Mouse (Mus musculus) MEL (cell line): ENCODE results near the gene 4430402I18Rik. TPM values are rescaled to one million over a fixed set of nuclear protein-coding genes. Genes with fewer than 3 reads are reported as not detected.

ENCODE experiments used
- DNase-seq: peaks from one replicate; pipeline ENCODE4 v3.0.0; 2011; ENCODE audit warnings: low read depth, low spot score
- H3K27ac ChIP-seq: 2 replicates; pipeline ENCODE4 v1.5.1; 2012; ENCODE audit warnings: low read depth, mild to moderate bottlenecking, control low read depth, low read length, moderate library complexity; ENCODE audit not compliant: control insufficient read depth
- H3K27me3 ChIP-seq, 2 experiments: fragments of 150-350 bp in 1 of 2; sonication (generic) in 1 of 2; 2 replicates each; pipeline ENCODE4 v1.6.1; 2012; ENCODE audit warnings: low read length in 2 of 2, mild to moderate bottlenecking in 2 of 2, improper control_type of control experiment in 1 of 2, moderate library complexity in 1 of 2; ENCODE audit not compliant: insufficient read depth in 2 of 2, control insufficient read depth in 1 of 2
- H3K36me3 ChIP-seq, 2 experiments: 2 replicates each; pipeline ENCODE4 v1.6.1; 2012 to 2014; ENCODE audit warnings: low read length in 2 of 2, improper control_type of control experiment in 1 of 2, inconsistent platforms in 1 of 2, mild to moderate bottlenecking in 1 of 2; ENCODE audit not compliant: insufficient read depth in 2 of 2, control insufficient read depth in 1 of 2
- H3K4me1 ChIP-seq, 2 experiments: fragments of 150-350 bp in 1 of 2; sonication (generic) in 1 of 2; 2 replicates each; pipeline ENCODE4 v1.6.1; 2012; ENCODE audit warnings: low read length in 2 of 2, improper control_type of control experiment in 1 of 2, mild to moderate bottlenecking in 1 of 2; ENCODE audit not compliant: insufficient read depth in 2 of 2, control insufficient read depth in 1 of 2
- H3K4me3 ChIP-seq, 2 experiments: fragments of 150-350 bp in 1 of 2; sonication (generic) in 1 of 2; 2 replicates each; pipeline ENCODE4 v1.5.1; 2012; ENCODE audit warnings: low read depth in 2 of 2, low read length in 2 of 2, mild to moderate bottlenecking in 2 of 2, moderate library complexity in 2 of 2, control low read depth in 1 of 2, improper control_type of control experiment in 1 of 2; ENCODE audit not compliant: control insufficient read depth in 1 of 2, insufficient read depth in 1 of 2
- H3K79me2 ChIP-seq: 2 replicates; pipeline ENCODE4 v1.6.1; 2012; ENCODE audit warnings: mild to moderate bottlenecking, low read length, moderate library complexity; ENCODE audit not compliant: control insufficient read depth, poor library complexity, insufficient read depth
- H3K9ac ChIP-seq: 2 replicates; pipeline ENCODE4 v1.6.1; 2012; ENCODE audit warnings: low read depth, mild to moderate bottlenecking, control low read depth, low read length, moderate library complexity; ENCODE audit not compliant: control insufficient read depth, poor library complexity, severe bottlenecking
- H3K9me3 ChIP-seq: fragments of 150-350 bp; sonication (generic); replicated peaks from 2 replicates; pipeline ENCODE4 v1.6.1; 2012; ENCODE audit warnings: mild to moderate bottlenecking, low read length, improper control_type of control experiment, moderate library complexity; ENCODE audit not compliant: insufficient read depth
- BHLHE40 ChIP-seq: IDR thresholded peaks from 2 replicates; pipeline ENCODE4 v1.6.1; 2012; ENCODE audit warnings: low read depth, mild to moderate bottlenecking, inconsistent platforms, low read length, improper control_type of control experiment, borderline replicate concordance
- EP300 ChIP-seq, 2 experiments: IDR thresholded peaks; 2 replicates each; pipeline ENCODE4 v1.6.1; 2011; ENCODE audit warnings: improper control_type of control experiment in 2 of 2, low read length in 2 of 2, low read depth in 1 of 2, mild to moderate bottlenecking in 1 of 2
- HCFC1 ChIP-seq: IDR thresholded peaks from 2 replicates; pipeline ENCODE4 v1.6.1; 2012; ENCODE audit warnings: low read depth, mild to moderate bottlenecking, inconsistent platforms, low read length, improper control_type of control experiment, moderate library complexity
- KAT2A ChIP-seq: conservative IDR thresholded peaks from 2 replicates; pipeline ENCODE4 v1.6.1; 2012; ENCODE audit warnings: low read depth, low read length, improper control_type of control experiment, inconsistent platforms
- MAZ ChIP-seq: IDR thresholded peaks from 2 replicates; pipeline ENCODE4 v1.6.1; 2012; ENCODE audit warnings: low read depth, mild to moderate bottlenecking, inconsistent platforms, low read length, improper control_type of control experiment
- MEF2A ChIP-seq: IDR thresholded peaks from 2 replicates; pipeline ENCODE4 v1.6.1; 2014; ENCODE audit warnings: low read depth, mild to moderate bottlenecking, inconsistent platforms, low read length, improper control_type of control experiment; ENCODE audit not compliant: poor library complexity, insufficient replicate concordance, severe bottlenecking; ENCODE audit errors: extremely low read depth
- MXI1 ChIP-seq: IDR thresholded peaks from 2 replicates; pipeline ENCODE4 v1.6.1; 2011; ENCODE audit warnings: mild to moderate bottlenecking, low read depth, low read length, improper control_type of control experiment
- MYB ChIP-seq: IDR thresholded peaks from 2 replicates; pipeline ENCODE4 v1.6.1; 2011; ENCODE audit warnings: mild to moderate bottlenecking, low read depth, low read length, improper control_type of control experiment
- MYC ChIP-seq: IDR thresholded peaks from 2 replicates; pipeline ENCODE4 v1.6.1; 2011; ENCODE audit warnings: low read depth, mild to moderate bottlenecking, low read length, improper control_type of control experiment, moderate library complexity
- POLR2A ChIP-seq, 2 experiments: IDR thresholded peaks; 2 replicates each; pipeline ENCODE4 v1.6.1; 2011 to 2012; ENCODE audit warnings: low read length in 2 of 2, mild to moderate bottlenecking in 2 of 2, control low read depth in 1 of 2, improper control_type of control experiment in 1 of 2, low read depth in 1 of 2, moderate library complexity in 1 of 2; ENCODE audit not compliant: control insufficient read depth in 1 of 2, insufficient read depth in 1 of 2, poor library complexity in 1 of 2
- POLR2AphosphoS5 ChIP-seq: IDR thresholded peaks from 2 replicates; pipeline ENCODE4 v1.6.1; 2012; ENCODE audit warnings: low read depth, borderline replicate concordance, mild to moderate bottlenecking, inconsistent platforms, low read length, moderate library complexity, mixed read lengths
- RAD21 ChIP-seq: IDR thresholded peaks from 2 replicates; pipeline ENCODE4 v1.6.1; 2011; ENCODE audit warnings: mild to moderate bottlenecking, low read depth, low read length, improper control_type of control experiment
- TCF12 ChIP-seq: IDR thresholded peaks from 2 replicates; pipeline ENCODE4 v1.6.1; 2014; ENCODE audit warnings: low read depth, mild to moderate bottlenecking, inconsistent platforms, low read length, improper control_type of control experiment, moderate library complexity
- UBTF ChIP-seq: IDR thresholded peaks from 2 replicates; pipeline ENCODE4 v1.6.1; 2012; ENCODE audit warnings: low read depth, mild to moderate bottlenecking, inconsistent platforms, low read length, improper control_type of control experiment, moderate library complexity, borderline replicate concordance; ENCODE audit not compliant: insufficient read depth
- USF2 ChIP-seq, 2 experiments: IDR thresholded peaks; 2 replicates each; pipeline ENCODE4 v1.6.1; 2011 to 2012; ENCODE audit warnings: improper control_type of control experiment in 2 of 2, low read length in 2 of 2, borderline replicate concordance in 1 of 2, inconsistent platforms in 1 of 2, low read depth in 1 of 2, mild to moderate bottlenecking in 1 of 2; ENCODE audit not compliant: insufficient read depth in 1 of 2
- ZC3H11A ChIP-seq: IDR thresholded peaks from 2 replicates; pipeline ENCODE4 v1.6.1; 2012; ENCODE audit warnings: low read depth, mild to moderate bottlenecking, inconsistent platforms, low read length, improper control_type of control experiment
- ZKSCAN1 ChIP-seq: IDR thresholded peaks from 2 replicates; pipeline ENCODE4 v1.6.1; 2012; ENCODE audit warnings: low read depth, mild to moderate bottlenecking, inconsistent platforms, low read length, improper control_type of control experiment, moderate library complexity
- ZMIZ1 ChIP-seq: IDR thresholded peaks from 2 replicates; pipeline ENCODE4 v1.6.1; 2012; ENCODE audit warnings: low read depth, mild to moderate bottlenecking, inconsistent platforms, low read length, improper control_type of control experiment, moderate library complexity
- polyA plus RNA-seq, 2 experiments: library from polyadenylated mRNA; stranded (reverse) in 1 of 2; unstranded in 1 of 2; fragments of >175 nt in 1 of 2; fragments of >200 nt in 1 of 2; gene quantifications; 2 replicates each; pipeline versions ENCODE4 v1.2.1 to v1.2.4; 2012; ENCODE audit warnings: low replicate concordance in 2 of 2, low read depth in 1 of 2; ENCODE audit not compliant: insufficient read length in 2 of 2, insufficient read depth in 1 of 2, missing spikeins in 1 of 2
- total RNA-seq: library from RNA; depleted of rRNA; stranded (reverse); fragments of 300-350 nt; gene quantifications from 2 replicates; pipeline ENCODE4 v1.2.3, GENCODE M21; 2012

4430402I18Rik gene
- total and polyA plus RNA-seq, 3 experiments, result not detected

DNA sequence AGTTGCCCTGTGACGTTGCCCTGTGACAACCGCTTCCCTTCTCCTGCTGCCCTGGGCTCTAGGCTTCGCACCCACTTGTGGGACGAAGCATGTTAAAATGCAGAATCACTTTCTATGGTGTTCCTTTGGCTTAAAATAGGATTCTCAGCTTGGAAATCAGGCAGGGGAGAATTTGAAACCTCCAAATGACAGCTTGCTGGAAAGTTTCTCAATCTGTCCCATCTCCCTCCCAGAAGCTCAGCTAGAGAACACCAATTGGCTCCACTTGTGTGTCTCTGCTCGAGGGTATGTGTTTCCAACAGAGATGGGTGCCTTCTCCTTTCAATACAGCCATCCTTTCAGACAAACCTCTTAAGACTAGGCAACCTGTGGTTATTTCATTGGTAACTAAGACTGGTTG, 76.4 kb downstream of the 4430402I18Rik start:
- Histone ChIP-seq H3K4me1 (no peaks in the 10 kb centered on the region), H3K4me3 (no peak overlapping the region), H3K27me3 (peaks cover 0 to 1% of the 10 kb centered on the region in 2 experiments; a peak in 2 of 4 replicates), H3K9ac (no peak overlapping the region), H3K79me2 (no peaks in the 10 kb centered on the region), H3K9me3 (no peaks in the 10 kb centered on the region), H3K27ac (no peak overlapping the region), H3K36me3 (no peaks in the 10 kb centered on the region)
- DNase-seq, result no peak
- TF ChIP-seq USF2 (IDR thresholded peaks at IDR 0.05; ENCODE audit: borderline replicate concordance in 1 of 2, insufficient read depth in 1 of 2, low read depth in 1 of 2, low read length in 2 of 2), result no peak
- no peak for TF ChIP-seq MYB
- no peak for TF ChIP-seq RAD21
- TF ChIP-seq MAZ, result no peak
- no peak for TF ChIP-seq BHLHE40
- TF ChIP-seq MYC, result no peak
- TF ChIP-seq ZMIZ1, result no peak
- TF ChIP-seq UBTF, result no peak
- TF ChIP-seq HCFC1, result no peak
- TF ChIP-seq EP300 (IDR thresholded peaks at IDR 0.05; ENCODE audit: low read depth in 1 of 2, low read length in 2 of 2), result no peak
- no peak for TF ChIP-seq MEF2A
- no peak for TF ChIP-seq TCF12
- no peak for TF ChIP-seq KAT2A
- no peak for TF ChIP-seq POLR2A (IDR thresholded peaks at IDR 0.05; ENCODE audit: control insufficient read depth in 1 of 2, insufficient read depth in 1 of 2, low read depth in 1 of 2, low read length in 2 of 2, poor library complexity in 1 of 2)
- TF ChIP-seq ZC3H11A, result no peak
- TF ChIP-seq ZKSCAN1, result no peak
- TF ChIP-seq POLR2AphosphoS5, result no peak
- no peak for TF ChIP-seq MXI1

DNA sequence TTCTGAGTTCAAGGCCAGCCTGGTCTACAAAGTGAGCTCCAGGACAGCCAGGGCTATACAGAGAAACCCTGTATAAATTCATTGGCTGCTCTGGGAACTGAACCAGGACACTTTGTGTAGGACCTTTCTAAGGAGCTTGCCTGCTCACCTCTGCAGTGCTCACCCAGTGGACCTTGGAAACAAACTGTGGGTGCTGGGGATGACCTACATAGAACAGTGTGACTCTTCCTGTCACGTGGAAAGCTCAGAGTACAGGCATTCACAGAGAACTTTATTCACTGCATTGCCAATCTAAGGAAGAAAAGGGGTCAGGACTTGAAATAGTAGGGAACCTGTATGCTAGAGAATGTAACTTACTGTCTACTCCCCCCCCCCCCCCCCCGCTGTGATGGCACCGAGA, 78.3 kb downstream of the 4430402I18Rik start:
- Histone ChIP-seq H3K27me3 (peaks cover 0 to 1% of the 10 kb centered on the region in 2 experiments; a peak in 2 of 4 replicates), H3K27ac (no peak overlapping the region), H3K36me3 (no peaks in the 10 kb centered on the region), H3K9ac (no peak overlapping the region), H3K9me3 (no peaks in the 10 kb centered on the region), H3K4me1 (no peaks in the 10 kb centered on the region), H3K79me2 (no peaks in the 10 kb centered on the region), H3K4me3 (no peak overlapping the region)
- TF ChIP-seq BHLHE40, result no peak
- DNase-seq, result no peak
